Mouse (Mus musculus) lung, adult 2 months (tissue): Measurements from ENCODE around the gene Ptpn3. TPM values are rescaled to one million over a fixed set of nuclear protein-coding genes. Genes with fewer than 3 reads are reported as not detected.

Experiments used
- DNase-seq: peaks from one replicate; pipeline ENCODE4 v3.0.0; 2022
- H3K4me1 ChIP-seq: fragments of 200-500 bp; 2 replicates; pipeline ENCODE4 v1.6.1; 2011; ENCODE audit warnings: low read length; ENCODE audit not compliant: control insufficient read depth, insufficient read depth
- H3K4me3 ChIP-seq: fragments of 200-500 bp; replicated peaks from 2 replicates; pipeline ENCODE3; 2011; ENCODE audit warnings: low read depth, mild to moderate bottlenecking, control low read depth, low read length; ENCODE audit errors: extremely low read depth
- CTCF ChIP-seq: fragments of 200-500 bp; IDR thresholded peaks from 2 replicates; pipeline ENCODE4 v1.5.1; 2011; ENCODE audit warnings: mild to moderate bottlenecking, low read length, control low read depth; ENCODE audit not compliant: insufficient read depth
- POLR2A ChIP-seq: fragments of 200-500 bp; IDR thresholded peaks from 2 replicates; pipeline ENCODE4 v1.6.1; 2011; ENCODE audit warnings: low read depth, mild to moderate bottlenecking, control low read depth, low read length, borderline replicate concordance; ENCODE audit errors: extremely low read depth
- WGBS: fragments of 180-500 bp; shearing (Covaris S2); methylation state at CpG from one replicate; pipeline ENCODE4 v1.1.7; 2018; 5-methylcytosine and 5-hydroxymethylcytosine counted together
- polyA plus RNA-seq: library from polyadenylated mRNA; depleted of rRNA; stranded (reverse); fragments of >200 nt; gene quantifications from 2 replicates; pipeline ENCODE4 v1.2.3, GENCODE M21; 2012; rRNA removed

Ptpn3 gene
- 7.8 and 10.8 TPM in 2 replicates for polyA plus RNA-seq

GRCm38 (mm10) chr4:57301410-57302313 is at the start of gene Ptpn3:
TSS of gene Ptpn3 (minus strand) at chr4:57301837.
- WGBS: 1% methylated on average over 42 of the region's 42 CpGs
- Histone ChIP-seq H3K4me1 (peaks cover 7% of the 10 kb centered on the region), H3K4me3 (peak within 1 kb of the TSS; percentile 65)
- DNase-seq: peak; percentile 82
- TF ChIP-seq POLR2A (peak; percentile 44; the same call in 1 of the 2 replicates), CTCF (no peak)

- Histone ChIP-seq H3K4me1 (no peaks in the 10 kb centered on the region), H3K4me3 (no peak overlapping the region)
- 71% methylated on average over 2 of the region's 2 CpGs for WGBS
- DNase-seq: no peak
- TF ChIP-seq POLR2A (no peak), CTCF (no peak)
Measured at GRCm38 (mm10) chr4:57350541-57350940, 48.9 kb upstream of the Ptpn3 start.

GRCm38 (mm10) chr4:57343996-57344395 is 42.4 kb upstream of the Ptpn3 start:
- Histone ChIP-seq H3K4me1 (no peaks in the 10 kb centered on the region), H3K4me3 (no peak overlapping the region)
- no peak for DNase-seq
- 95% methylated on average over 7 of the region's 7 CpGs for WGBS
- no peak for TF ChIP-seq CTCF

GRCm38 (mm10) chr4:57338923-57339322 is 37.3 kb upstream of the Ptpn3 start:
- TF ChIP-seq CTCF: no peak
- TF ChIP-seq POLR2A: no peak
- Histone ChIP-seq H3K4me1 (no peaks in the 10 kb centered on the region), H3K4me3 (no peak overlapping the region)
- no peak for DNase-seq
- 70% methylated on average over 17 of the region's 17 CpGs for WGBS

GRCm38 (mm10) chr4:57338061-57338460 is 36.4 kb upstream of the Ptpn3 start:
- WGBS: 59% methylated on average over 9 of the region's 9 CpGs

GRCm38 (mm10) chr4:57335000-57335666 is 33.5 kb upstream of the Ptpn3 start:
- H3K4me3 ChIP-seq: no peak overlapping the region
- WGBS: 73% methylated on average over 9 of the region's 9 CpGs
- DNase-seq: no peak
- TF ChIP-seq POLR2A (no peak), CTCF (no peak)
- no peaks in the 10 kb centered on the region for H3K4me1 ChIP-seq

More at GRCm38 (mm10) chr4:57338061-57338460, 36.4 kb upstream of the Ptpn3 start:
- Histone ChIP-seq H3K4me3 (no peak overlapping the region), H3K4me1 (no peaks in the 10 kb centered on the region)
- DNase-seq: no peak
- TF ChIP-seq CTCF (no peak), POLR2A (no peak)

GRCm38 (mm10) chr4:57333926-57334548 is 32.4 kb upstream of the Ptpn3 start:
- 60% methylated on average over 12 of the region's 12 CpGs for WGBS
- H3K4me3 ChIP-seq: no peak overlapping the region
- TF ChIP-seq POLR2A: no peak
- TF ChIP-seq CTCF: no peak
- DNase-seq: no peak
- no peaks in the 10 kb centered on the region for H3K4me1 ChIP-seq

GRCm38 (mm10) chr4:57332511-57332910 is 30.9 kb upstream of the Ptpn3 start:
- no peak overlapping the region for H3K4me3 ChIP-seq
- no peak for TF ChIP-seq CTCF
- no peak for DNase-seq
- WGBS: 67% methylated on average over 3 of the region's 3 CpGs
- H3K4me1 ChIP-seq: no peaks in the 10 kb centered on the region

- DNase-seq: peak; percentile 43
- 29% methylated on average over 23 of the region's 23 CpGs for WGBS
- H3K4me3 ChIP-seq: no peak overlapping the region
- TF ChIP-seq POLR2A (no peak), CTCF (peak; percentile 60)
- H3K4me1 ChIP-seq: peaks cover 4% of the 10 kb centered on the region
Measured at GRCm38 (mm10) chr4:57320606-57321327, 19.1 kb upstream of the Ptpn3 start.
